Mouse (Mus musculus): ENCODE measurements around the gene Cdkal1.

The Cdkal1 gene

DNA sequence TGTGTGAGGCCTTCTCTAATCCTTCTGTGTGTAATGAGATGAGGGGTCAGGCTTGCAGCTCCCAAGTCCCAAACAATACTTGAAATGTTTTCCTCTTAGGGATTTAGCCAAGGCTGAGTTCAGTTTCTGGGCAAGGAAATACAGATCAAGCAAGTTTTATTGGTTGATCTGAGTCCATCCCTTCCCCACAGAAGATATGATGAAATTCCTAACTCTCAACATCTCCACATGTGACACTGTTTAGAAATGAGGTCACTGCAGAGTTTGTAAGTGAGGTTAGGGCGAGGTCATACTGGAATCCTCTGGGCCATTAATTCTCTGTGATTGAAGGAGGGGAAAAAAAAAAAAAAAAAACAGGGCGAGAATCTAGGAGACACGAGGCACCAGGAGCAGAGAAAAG, 607.7 kb downstream of the Cdkal1 start:
- no peak for DNase-seq (ENCODE audit: low read depth)

DNA sequence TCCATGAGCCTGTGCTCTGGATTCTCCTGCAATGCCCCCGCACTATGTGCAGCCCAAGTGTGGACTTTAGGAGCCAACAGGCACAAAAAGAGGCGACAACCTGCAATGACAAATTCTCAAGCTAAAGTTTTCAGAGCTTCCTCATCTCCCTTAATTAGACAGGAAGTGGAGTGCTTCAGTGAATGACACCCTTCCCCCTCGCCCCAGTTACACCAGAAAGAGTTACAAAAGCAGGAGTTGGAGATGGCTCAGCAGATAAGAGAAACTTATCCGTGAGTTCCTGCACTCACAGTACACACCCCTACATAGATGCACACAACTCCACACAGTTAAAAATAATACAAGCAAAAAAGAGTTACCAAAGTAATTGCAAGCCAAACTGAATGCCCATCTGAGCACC, 620.4 kb downstream of the Cdkal1 start:
- no peak for DNase-seq (ENCODE audit: low read depth)

- no peak for DNase-seq (ENCODE audit: low read depth)
Observed at GRCm38 (mm10) chr13:29234442-29234841, 621.0 kb downstream of the Cdkal1 start.

DNA sequence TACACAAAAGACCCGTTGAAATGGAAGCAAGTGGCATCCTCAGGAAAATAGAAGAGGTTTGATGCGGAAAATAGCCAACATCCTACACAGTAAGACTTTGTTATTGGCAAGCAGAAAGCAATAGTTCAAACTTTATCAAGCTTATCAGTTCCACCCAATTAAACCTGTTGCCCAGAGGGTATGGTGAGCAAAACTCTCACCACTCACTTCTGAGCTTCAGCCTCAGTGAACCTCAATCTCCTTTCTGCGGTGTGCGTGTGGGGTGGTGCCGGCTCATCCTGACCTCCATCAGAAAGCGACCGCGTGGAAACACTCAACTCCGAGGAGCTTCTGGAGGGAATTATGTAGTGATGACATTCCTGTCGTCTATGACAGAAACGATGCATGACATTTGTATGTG, 621.5 kb downstream of the Cdkal1 start:
- DNase-seq (ENCODE audit: low read depth): no peak

DNA sequence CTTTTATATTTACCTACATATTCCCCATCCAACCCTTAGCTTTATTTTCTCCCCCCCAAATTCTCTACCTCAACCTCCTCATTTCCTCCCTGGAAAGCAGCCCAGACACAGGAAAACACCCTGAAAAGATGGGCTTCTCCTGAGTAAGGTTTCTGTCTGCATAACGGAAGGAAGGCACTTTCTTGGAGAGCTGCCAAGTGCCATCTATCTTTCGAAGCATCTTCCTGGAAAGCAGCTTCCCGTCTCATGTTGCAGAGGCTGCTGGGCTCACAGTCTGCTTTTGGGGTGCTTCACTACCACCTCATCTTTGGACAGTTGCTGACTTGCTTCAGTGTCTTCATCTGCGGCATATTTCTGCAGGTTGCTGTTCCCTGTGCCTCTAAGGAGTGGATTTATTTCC, 622.8 kb downstream of the Cdkal1 start:
- peak; percentile 30 for DNase-seq (ENCODE audit: low read depth)

GRCm38 (mm10) chr13:29224815-29225214, 630.7 kb downstream of the Cdkal1 start:
- DNase-seq (ENCODE audit: low read depth): no peak

DNA sequence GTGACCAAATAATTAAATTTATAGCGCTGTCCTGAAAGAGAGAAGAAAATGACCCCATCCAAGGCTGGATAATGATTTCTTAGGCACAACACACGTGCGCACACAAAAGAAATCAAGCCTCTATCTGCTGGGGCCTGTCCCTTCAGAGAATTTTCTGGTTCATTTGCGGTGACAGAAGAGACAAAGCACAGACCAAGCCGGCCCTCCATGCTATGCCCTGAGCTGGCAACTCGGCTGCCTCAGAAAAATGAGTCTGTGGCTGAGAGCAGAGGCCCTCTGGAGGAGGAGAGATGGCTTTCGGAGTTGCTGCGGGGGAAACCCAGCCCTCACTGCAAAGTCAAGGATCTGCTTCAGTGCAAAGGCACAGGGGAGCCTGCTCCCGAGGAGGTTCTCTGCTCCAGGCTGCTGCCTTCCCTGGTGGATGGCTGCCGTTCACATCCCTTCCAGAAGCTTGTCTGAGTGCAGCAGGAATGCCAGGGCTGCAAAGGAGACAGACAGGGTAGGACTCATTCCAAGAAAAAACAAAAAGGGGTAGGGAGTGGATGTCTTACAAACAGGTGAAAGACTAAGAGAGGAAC, 633.1 kb downstream of the Cdkal1 start:
- no peak for DNase-seq (ENCODE audit: low read depth)

GRCm38 (mm10) chr13:29221646-29222045, 633.8 kb downstream of the Cdkal1 start:
- no peak for DNase-seq (ENCODE audit: low read depth)

DNA sequence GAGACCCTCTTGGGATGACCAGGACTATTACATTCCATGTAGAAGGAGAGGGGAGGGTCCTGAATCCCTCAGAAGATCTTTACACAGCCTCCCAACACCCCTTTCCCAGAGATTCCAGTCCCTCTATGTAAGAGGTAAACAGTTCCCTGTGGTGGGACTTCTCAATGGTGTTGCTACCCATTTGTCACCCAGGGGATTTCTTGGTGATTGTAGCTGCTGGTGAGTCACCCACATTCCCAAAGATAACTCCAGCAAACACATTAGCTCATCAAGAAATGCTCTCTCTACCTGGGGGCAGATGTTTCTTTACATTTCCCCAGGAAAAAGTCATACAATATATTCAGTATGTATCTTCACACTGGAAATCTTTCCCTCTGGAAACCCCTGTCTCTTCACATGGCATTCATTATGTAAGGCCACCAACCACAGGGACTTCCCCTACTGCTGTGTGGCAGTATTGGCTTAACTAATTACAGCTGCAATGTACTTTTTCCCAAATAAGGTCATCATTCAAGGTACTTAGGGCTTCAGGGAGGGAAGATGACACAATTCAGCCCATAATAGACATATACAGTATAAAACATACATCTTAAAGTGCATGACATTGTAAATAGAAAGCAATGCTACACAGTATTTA, 636.8 kb downstream of the Cdkal1 start:
- DNase-seq (ENCODE audit: low read depth): no peak

- peak; percentile 17 for DNase-seq (ENCODE audit: low read depth)
Observed at GRCm38 (mm10) chr13:29210159-29211021, 645.1 kb downstream of the Cdkal1 start.

DNA sequence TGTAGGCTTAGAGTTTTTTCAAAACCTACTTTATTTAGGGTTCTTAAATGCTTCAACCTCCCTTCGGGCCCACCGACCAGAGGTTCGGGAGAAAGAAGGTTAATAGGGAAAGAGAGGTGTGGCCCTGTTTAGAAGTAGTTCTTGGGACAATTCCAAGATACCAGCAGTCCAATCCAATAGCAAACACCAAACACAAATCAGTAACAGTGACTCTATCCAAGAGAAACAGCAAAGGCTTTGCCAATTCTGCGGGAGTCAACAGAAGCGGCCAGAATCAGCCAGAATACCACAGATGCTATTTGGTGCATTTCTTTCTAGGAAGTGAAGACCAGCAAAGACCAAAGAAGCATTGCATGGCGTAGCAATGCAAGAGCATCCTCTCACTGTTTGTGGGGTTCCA, 646.7 kb downstream of the Cdkal1 start:
- DNase-seq (ENCODE audit: low read depth): no peak

GRCm38 (mm10) chr13:29203856-29204255, 651.6 kb downstream of the Cdkal1 start:
- no peak for DNase-seq (ENCODE audit: low read depth)

DNA sequence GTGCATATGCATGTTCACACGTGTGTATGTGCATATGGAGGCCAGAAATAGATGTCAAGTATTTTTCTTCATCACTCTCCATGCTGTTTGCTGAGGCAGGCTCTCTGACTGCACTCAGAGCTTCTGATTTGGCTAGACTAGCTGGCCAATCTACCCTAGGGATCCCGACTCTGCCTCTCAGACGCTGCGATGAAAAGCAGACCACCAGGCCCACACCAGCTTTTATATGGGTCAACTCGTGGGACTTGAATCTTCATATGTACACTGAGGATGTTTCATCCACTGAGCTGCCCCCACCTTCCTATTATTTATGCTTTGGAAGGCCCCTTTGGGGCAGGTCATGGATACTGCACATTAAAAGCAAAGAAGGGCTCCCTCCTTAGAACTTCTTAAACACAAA, 652.0 kb downstream of the Cdkal1 start:
- DNase-seq (ENCODE audit: low read depth): no peak

GRCm38 (mm10) chr13:29202562-29202961, 652.9 kb downstream of the Cdkal1 start:
- no peak for DNase-seq (ENCODE audit: low read depth)

DNA sequence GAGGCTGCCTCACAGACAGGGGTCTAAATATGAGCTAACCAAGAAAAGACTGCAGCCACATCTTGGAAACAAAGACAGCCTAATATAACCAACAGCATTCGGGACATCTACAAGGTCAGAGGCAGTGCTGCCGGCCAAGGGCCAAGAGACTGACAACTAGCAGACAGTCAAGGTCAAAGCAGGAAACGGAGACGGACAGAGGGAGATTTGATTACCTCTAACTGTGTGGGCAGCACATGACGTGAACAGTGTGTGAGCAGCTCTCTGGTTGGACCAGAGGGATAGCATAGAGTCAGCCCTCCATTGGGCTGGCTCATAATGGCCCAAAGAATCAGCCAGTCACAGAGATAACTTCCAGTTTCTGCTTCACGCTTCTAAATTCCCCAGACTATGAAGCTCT, 655.8 kb downstream of the Cdkal1 start:
- no peak for DNase-seq (ENCODE audit: low read depth)

DNA sequence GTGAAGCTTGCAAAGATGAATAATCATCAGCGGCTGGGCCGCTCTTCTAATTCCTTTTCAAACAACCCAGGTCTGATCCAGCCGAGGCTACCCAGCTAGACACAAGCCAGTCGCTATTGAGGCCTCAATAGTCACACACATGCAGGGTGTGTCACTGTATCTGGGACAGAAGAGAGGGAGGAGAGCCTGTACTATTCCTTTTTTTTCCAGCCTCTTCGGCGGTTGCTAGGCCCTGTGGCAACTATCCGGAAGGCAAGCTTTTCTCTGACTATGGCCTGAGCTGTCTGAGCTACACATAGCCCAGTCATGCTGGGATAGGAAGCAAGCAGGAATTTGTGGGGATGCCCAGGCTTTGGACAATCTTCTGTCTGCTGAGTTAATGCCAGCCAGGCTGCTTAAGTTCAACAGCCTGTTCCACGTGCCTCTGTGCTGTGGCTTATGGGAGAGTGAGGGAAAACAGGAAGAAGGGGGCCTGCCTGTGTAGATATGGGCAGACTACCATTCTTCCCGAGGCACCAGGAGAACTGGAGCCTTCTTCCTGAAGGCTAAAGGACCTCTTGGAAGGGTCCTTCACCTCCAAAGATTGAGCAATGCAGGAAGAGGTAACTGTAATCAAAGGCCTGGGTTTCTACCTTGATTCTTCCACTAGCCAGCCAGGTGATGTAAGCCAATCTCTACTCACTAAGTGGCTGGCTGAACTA, 658.5 kb downstream of the Cdkal1 start:
- no peak for DNase-seq (ENCODE audit: low read depth)

DNA sequence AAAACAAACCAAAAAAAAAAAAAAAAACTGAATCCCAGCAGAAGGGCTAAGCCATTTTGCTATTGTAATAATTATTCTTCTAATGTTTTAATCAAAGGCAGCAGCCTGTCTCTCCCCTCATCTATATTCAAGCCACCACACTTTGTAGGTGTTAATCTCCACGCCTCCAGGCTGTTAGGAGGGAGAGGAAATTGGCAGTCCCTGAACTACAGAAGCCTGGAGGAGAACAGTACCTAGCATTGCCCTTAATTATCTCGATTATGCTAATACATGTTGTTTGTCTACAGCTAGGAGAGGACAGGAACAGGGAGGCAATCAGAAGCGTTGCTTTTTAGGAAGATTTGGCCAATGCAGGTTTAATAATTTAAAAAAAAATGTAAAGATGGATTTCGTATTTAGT, 659.8 kb downstream of the Cdkal1 start:
- no peak for DNase-seq (ENCODE audit: low read depth)

GRCm38 (mm10) chr13:29194946-29195345, 660.5 kb downstream of the Cdkal1 start:
- DNase-seq (ENCODE audit: low read depth): no peak

- DNase-seq (ENCODE audit: low read depth): no peak
Observed at GRCm38 (mm10) chr13:29192697-29193096, 662.8 kb downstream of the Cdkal1 start.

DNA sequence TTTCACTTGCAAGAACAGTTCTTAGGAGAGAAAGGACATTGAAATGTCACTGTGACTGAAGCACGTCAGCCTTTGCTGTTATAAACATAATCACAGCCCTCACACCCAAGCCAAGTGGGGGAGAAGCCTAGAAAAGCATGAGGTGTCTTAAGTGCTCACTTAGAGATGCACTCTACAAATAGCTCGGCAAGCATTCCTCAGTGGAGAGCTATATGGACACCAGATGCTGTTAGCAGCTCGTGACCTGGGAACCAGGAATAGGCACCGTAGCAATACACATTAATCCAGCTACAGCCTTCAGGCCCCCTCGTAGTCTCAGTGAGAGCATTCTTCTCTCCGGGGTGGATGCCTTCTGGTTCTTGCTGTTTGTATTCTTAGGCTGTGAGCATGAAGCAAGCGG, 664.9 kb downstream of the Cdkal1 start:
- no peak for DNase-seq (ENCODE audit: low read depth)

DNA sequence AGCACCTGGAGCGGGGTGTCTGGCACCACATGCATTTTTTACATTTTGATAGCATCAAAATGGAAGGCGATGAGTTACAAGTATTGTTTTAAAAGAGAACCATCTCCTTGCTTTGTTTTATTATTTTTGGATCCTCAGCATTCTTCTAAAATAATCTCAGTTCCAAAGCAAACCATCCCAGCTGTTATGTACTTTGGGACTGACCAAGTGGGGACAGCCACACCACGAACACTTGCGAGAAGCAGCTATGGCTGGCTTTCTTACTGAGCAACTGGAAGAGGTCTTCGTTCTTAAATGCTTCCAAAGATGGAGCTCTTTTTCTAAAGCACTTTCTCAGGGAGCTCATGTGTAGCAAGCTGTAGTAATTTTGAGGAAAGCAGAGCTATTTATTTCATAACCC, 668.7 kb downstream of the Cdkal1 start:
- DNase-seq (ENCODE audit: low read depth): no peak

GRCm38 (mm10) chr13:29185545-29185944, 669.9 kb downstream of the Cdkal1 start:
- DNase-seq (ENCODE audit: low read depth): no peak

GRCm38 (mm10) chr13:29184545-29184944, 670.9 kb downstream of the Cdkal1 start:
- no peak for DNase-seq (ENCODE audit: low read depth)

Measured in naive thymus-derived CD4-positive, alpha-beta T cell, adult 2 months (primary cell).